Mouse (Mus musculus): ENCODE results near the gene Klf16. TPM values are rescaled to one million over a fixed set of nuclear protein-coding genes. Genes with fewer than 3 reads are reported as not detected.
"Not testable (repeated sequence)": the region's sequence is repeated elsewhere in the genome, so short reads cannot be mapped to it uniquely, and the experiment has no call there.

The Klf16 gene
- polyA plus RNA-seq, 1 experiment from 2014 or later = 4.8 TPM

DNA sequence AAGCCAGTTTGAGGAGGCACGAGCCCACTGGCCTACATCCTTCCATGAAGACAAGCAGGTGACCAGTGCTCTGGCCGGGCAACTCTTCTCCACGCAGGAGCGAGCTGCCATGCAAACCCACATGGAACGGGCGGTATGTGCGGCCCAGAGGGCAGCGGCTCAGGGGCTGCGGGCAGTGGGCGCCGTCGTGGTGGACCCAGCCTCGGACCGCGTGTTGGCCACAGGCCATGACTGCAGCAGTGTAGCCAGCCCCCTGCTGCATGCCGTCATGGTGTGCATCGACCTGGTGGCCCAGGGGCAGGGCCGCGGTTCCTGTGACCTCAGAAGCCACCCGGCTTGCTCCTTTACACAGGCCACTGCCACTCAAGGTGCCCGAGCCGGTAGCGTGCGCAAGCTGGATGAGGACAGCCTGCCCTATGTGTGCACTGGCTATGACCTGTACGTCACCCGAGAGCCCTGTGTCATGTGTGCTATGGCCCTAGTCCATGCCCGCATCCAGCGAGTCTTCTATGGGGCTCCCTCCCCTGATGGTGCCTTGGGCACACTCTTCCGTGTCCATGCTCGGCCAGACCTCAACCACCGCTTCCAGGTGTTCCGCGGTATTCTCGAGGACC is 29.7 kb upstream of the Klf16 start:
- ATAC-seq = no peak
- no peak overlapping the region for H3K4me3 ChIP-seq (ENCODE audit: low read depth, low read length)
- H3K27me3 ChIP-seq (replicated peaks; ENCODE audit: control insufficient read depth, insufficient read depth, low read length) = no peaks in the 10 kb centered on the region
- peaks cover 39% of the 10 kb centered on the region for H3K36me3 ChIP-seq (ENCODE audit: control insufficient read depth, insufficient read depth)
- no peaks in the 10 kb centered on the region; the same call in 1 of the 2 replicates for H3K4me1 ChIP-seq (replicated peaks; ENCODE audit: control insufficient read depth, insufficient read depth, low read length)
- H3K4me2 ChIP-seq (replicated peaks; ENCODE audit: low read depth) = peak overlapping the region; percentile 47
- no peaks in the 10 kb centered on the region for H3K9me3 ChIP-seq (ENCODE audit: control insufficient read depth)
- 93% methylated on average over 32 of the region's 34 CpGs for WGBS
- no peak overlapping the region for H3K9ac ChIP-seq (ENCODE audit: low read depth, low read length)
- H3K27ac ChIP-seq (ENCODE audit: low read depth, low read length) = peak overlapping the region; percentile 60
- TF ChIP-seq CTCF (IDR thresholded peaks at IDR 0.05; ENCODE audit: low read depth) = no peak

DNA sequence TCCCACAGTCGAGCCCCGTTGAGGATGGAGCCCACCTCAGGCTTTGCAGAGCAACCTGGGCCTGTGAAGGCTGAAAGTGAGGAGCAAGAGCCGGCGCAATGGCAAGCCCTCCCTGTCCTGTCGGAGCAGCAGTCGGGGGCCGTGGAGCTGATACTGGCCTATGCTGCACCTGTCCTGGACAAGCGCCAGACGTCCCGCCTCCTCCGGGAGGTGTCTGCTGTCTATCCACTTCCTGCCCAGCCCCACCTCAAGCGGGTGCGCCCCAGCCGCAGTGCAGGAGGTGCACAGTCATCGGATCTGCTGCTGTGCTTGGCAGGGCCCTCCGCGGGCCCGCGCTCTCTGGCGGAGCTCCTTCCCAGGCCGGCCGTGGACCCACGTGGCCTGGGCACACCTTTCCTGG is 29.2 kb upstream of the Klf16 start:
- Histone ChIP-seq H3K4me1 (replicated peaks; ENCODE audit: control insufficient read depth, insufficient read depth, low read length) (no peaks in the 10 kb centered on the region; the same call in 1 of the 2 replicates), H3K27me3 (replicated peaks; ENCODE audit: control insufficient read depth, insufficient read depth, low read length) (no peaks in the 10 kb centered on the region), H3K9ac (ENCODE audit: low read depth, low read length) (no peak overlapping the region), H3K36me3 (ENCODE audit: control insufficient read depth, insufficient read depth) (peaks cover 35% of the 10 kb centered on the region), H3K9me3 (ENCODE audit: control insufficient read depth) (no peaks in the 10 kb centered on the region), H3K4me2 (replicated peaks; ENCODE audit: low read depth) (peak overlapping the region; percentile 47), H3K27ac (ENCODE audit: low read depth, low read length) (peak overlapping the region; percentile 60), H3K4me3 (ENCODE audit: low read depth, low read length) (no peak overlapping the region)
- 45% methylated on average over 23 of the region's 23 CpGs for WGBS
- TF ChIP-seq CTCF (IDR thresholded peaks at IDR 0.05; ENCODE audit: low read depth) = no peak
- ATAC-seq = peak; percentile 64

DNA sequence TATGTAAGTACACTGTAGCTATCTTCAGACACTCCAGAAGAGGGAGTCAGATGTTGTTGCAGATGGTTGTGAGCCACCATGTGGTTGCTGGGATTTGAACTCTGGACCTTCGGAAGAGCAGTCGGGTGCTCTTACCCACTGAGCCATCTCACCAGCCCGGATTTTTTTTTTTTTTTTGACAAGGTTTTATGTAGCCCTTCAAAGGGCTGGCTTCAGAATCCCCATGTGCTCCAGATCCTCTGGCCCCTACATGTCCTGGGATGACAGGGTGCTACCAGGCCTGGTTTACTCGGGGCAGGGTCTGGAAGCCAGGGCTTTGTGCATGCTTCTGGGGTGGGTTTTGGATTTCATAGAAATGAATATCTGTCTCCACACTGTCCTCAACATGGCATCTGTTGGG is 28.6 kb upstream of the Klf16 start, which contains the start of gene Gm49322:
TSS of gene Gm49322 (plus strand) at position 301 of the 400 bp plus-strand sequence.
- not testable (repeated sequence) for H3K4me1 ChIP-seq (replicated peaks; ENCODE audit: control insufficient read depth, insufficient read depth, low read length); H3K9ac ChIP-seq (ENCODE audit: low read depth, low read length); H3K9me3 ChIP-seq (ENCODE audit: control insufficient read depth); H3K27me3 ChIP-seq (replicated peaks; ENCODE audit: control insufficient read depth, insufficient read depth, low read length); H3K4me3 ChIP-seq (ENCODE audit: low read depth, low read length); ATAC-seq
- Histone ChIP-seq H3K36me3 (ENCODE audit: control insufficient read depth, insufficient read depth) (peaks cover 29% of the 10 kb centered on the region), H3K4me2 (replicated peaks; ENCODE audit: low read depth) (peak within 1 kb of the TSS; percentile 47), H3K27ac (ENCODE audit: low read depth, low read length) (peak within 1 kb of the TSS; percentile 82)
- 72% methylated on average over 4 of the region's 4 CpGs for WGBS

DNA sequence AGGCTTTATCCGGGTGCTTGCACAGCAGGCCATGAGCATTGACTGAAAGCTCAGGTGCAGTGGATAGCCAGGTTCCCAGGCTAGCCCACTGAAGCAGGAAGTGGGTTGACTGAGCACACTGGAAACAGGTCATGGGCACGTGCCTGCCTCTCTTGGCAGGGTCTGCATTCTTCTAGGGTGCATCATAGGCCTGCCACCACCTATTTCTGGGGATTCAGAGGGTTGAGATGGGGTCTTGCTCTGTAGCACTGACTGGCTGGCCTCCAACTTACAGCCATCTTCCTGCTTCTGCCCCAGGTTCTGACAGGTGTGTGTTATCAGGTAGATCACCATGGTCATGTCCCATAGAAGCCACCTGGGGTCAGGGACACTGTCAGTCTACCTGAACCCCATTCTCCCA is 27.9 kb upstream of the Klf16 start:
- no peaks in the 10 kb centered on the region for H3K27me3 ChIP-seq (replicated peaks; ENCODE audit: control insufficient read depth, insufficient read depth, low read length)
- H3K9ac ChIP-seq (ENCODE audit: low read depth, low read length) = no peak overlapping the region
- 77% methylated on average over 2 of the region's 2 CpGs for WGBS
- no peak overlapping the region for H3K4me2 ChIP-seq (replicated peaks; ENCODE audit: low read depth)
- no peak for TF ChIP-seq CTCF (IDR thresholded peaks at IDR 0.05; ENCODE audit: low read depth)
- H3K27ac ChIP-seq (ENCODE audit: low read depth, low read length) = peak overlapping the region; percentile 82; the same call in 1 of the 2 replicates
- H3K4me3 ChIP-seq (ENCODE audit: low read depth, low read length) = no peak overlapping the region
- no peak for ATAC-seq
- peaks cover 29% of the 10 kb centered on the region for H3K36me3 ChIP-seq (ENCODE audit: control insufficient read depth, insufficient read depth)
- no peaks in the 10 kb centered on the region; the same call in 1 of the 2 replicates for H3K4me1 ChIP-seq (replicated peaks; ENCODE audit: control insufficient read depth, insufficient read depth, low read length)
- H3K9me3 ChIP-seq (ENCODE audit: control insufficient read depth) = no peaks in the 10 kb centered on the region

DNA sequence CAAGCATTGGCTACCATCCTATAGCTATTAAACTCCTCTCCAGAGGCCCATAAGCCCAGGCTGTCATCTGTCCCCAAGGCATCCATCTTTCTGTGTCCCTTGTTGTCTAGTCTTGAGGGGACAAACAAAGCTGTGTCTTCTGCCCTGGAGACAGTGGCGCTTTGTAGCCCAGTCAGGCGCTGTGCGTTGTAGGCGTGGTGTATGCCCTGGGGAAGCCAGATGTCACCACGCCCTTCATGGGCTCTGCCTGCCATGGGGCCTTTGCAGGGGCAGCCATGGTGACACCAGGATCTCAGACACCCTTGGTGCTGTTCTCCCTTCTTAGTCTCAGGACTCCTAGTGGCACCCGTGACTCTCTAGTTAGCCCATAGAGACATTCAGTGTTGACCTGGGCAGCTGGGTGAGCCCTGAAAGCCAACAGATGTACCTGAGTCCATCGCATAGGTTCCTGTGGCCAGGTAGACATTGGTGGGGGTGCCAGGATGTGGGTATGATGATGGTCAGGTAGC is 26.9 kb upstream of the Klf16 start:
- Histone ChIP-seq H3K9me3 (ENCODE audit: control insufficient read depth) (no peaks in the 10 kb centered on the region), H3K36me3 (ENCODE audit: control insufficient read depth, insufficient read depth) (peaks cover 29% of the 10 kb centered on the region), H3K27me3 (replicated peaks; ENCODE audit: control insufficient read depth, insufficient read depth, low read length) (no peaks in the 10 kb centered on the region), H3K27ac (ENCODE audit: low read depth, low read length) (peak overlapping the region; percentile 82), H3K4me1 (replicated peaks; ENCODE audit: control insufficient read depth, insufficient read depth, low read length) (no peaks in the 10 kb centered on the region; the same call in 1 of the 2 replicates), H3K4me2 (replicated peaks; ENCODE audit: low read depth) (peak overlapping the region; percentile 69), H3K4me3 (ENCODE audit: low read depth, low read length) (peak overlapping the region; percentile 69), H3K9ac (ENCODE audit: low read depth, low read length) (peak overlapping the region; percentile 28; the same call in 1 of the 2 replicates)
- no peak for TF ChIP-seq CTCF (IDR thresholded peaks at IDR 0.05; ENCODE audit: low read depth)
- ATAC-seq = peak; percentile 13; the same call in 1 of the 2 replicates
- 47% methylated on average over 7 of the region's 7 CpGs for WGBS

DNA sequence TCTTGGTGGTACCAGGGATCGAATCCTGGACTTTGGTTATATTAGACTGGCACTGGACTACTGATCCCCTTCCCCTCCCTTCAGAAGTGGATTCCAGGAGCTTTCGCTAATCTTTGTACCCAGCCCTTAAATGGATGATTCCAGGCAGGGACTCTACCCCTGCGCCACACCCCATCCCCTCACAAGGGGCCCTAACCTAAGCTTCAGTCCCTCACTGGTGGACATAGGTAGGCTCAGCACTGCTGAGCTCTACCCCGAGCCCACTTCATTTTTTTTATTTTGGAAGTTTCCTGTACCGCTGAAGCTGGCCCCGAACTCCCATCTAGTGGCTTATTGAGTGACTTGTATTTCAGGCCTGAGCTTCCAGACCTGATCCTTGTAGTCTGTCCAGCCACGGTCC is 26.2 kb upstream of the Klf16 start:
- H3K36me3 ChIP-seq (ENCODE audit: control insufficient read depth, insufficient read depth) = peaks cover 23% of the 10 kb centered on the region
- no peaks in the 10 kb centered on the region for H3K27me3 ChIP-seq (replicated peaks; ENCODE audit: control insufficient read depth, insufficient read depth, low read length)
- peak overlapping the region; percentile 69 for H3K4me3 ChIP-seq (ENCODE audit: low read depth, low read length)
- TF ChIP-seq CTCF (IDR thresholded peaks at IDR 0.05; ENCODE audit: low read depth) = no peak
- 20% methylated on average over 7 of the region's 7 CpGs for WGBS
- H3K9ac ChIP-seq (ENCODE audit: low read depth, low read length) = peak overlapping the region; percentile 47; the same call in 1 of the 2 replicates
- peak overlapping the region; percentile 82 for H3K27ac ChIP-seq (ENCODE audit: low read depth, low read length)
- ATAC-seq = peak; percentile 26; the same call in 1 of the 2 replicates
- H3K4me2 ChIP-seq (replicated peaks; ENCODE audit: low read depth) = peak overlapping the region; percentile 69
- no peaks in the 10 kb centered on the region; the same call in 1 of the 2 replicates for H3K4me1 ChIP-seq (replicated peaks; ENCODE audit: control insufficient read depth, insufficient read depth, low read length)
- no peaks in the 10 kb centered on the region for H3K9me3 ChIP-seq (ENCODE audit: control insufficient read depth)
